8 mouse cellular contexts compared by ENCODE assay signal in the genomic region with DNA sequence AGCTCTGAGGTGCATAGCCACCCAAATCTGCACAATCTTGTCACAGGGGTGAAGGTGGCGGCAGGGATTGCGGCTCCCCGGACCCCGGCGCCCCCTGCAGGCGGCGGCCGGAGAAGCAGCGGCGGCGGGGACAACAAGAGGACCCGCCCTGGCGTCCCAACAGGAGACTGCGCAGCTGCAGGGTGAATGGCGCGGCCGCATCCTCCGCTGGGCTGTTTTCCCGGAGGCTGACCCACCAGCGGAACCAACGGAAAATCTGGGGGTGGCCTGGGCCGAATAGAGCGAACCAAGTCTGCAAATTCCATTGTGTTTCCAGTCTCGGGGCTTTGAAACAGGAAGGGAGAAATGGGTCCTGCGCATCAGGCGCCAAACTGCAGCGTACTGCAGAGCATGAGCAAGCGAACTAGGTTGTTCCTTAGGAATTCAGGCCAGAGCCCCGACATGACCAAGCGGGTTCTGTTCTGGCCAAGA. TPM values are rescaled to one million over a fixed set of nuclear protein-coding genes. Genes with fewer than 3 reads are reported as not detected.
DNase-seq lines count a peak whose midpoint lies in the region; ATAC-seq and TF ChIP-seq lines count a peak whose summit lies in the region.

No protein-coding gene starts in this region.

- peaks cover 9% of the 10 kb centered on the region for H3K4me1 ChIP-seq in embryonic facial prominence, embryonic 12.5 days
- no peaks in the 10 kb centered on the region for H3K4me1 ChIP-seq in kidney, adult 2 months (ENCODE audit: control insufficient read depth, insufficient read depth, low read length)
- H3K4me1 ChIP-seq in limb, embryonic 11.5 days (ENCODE audit: control insufficient read depth, insufficient read depth, low read length), result no peaks in the 10 kb centered on the region
- peaks cover 4% of the 10 kb centered on the region; the same call in 1 of the 2 replicates for H3K4me1 ChIP-seq in midbrain, embryonic 13.5 days (replicated peaks)
- H3K4me1 ChIP-seq in small intestine, adult 2 months (ENCODE audit: control insufficient read depth, insufficient read depth, insufficient read length, low read length), result peaks cover 3% of the 10 kb centered on the region; the same call in 1 of the 2 replicates

- H3K27ac ChIP-seq in embryonic facial prominence, embryonic 12.5 days, result peak overlapping the region; percentile 76
- H3K27ac ChIP-seq in kidney, adult 2 months (ENCODE audit: insufficient read depth, low read depth, low read length), result peak overlapping the region; percentile 40
- 0 out of 2 replicates have a peak overlapping the region, but pooled peaks have one; percentile 9 for H3K27ac ChIP-seq in limb, embryonic 11.5 days (replicated peaks; ENCODE audit: low read depth, low read length)
- H3K27ac ChIP-seq in midbrain, embryonic 13.5 days, result peak overlapping the region; percentile 94
- H3K27ac ChIP-seq in small intestine, adult 2 months (ENCODE audit: insufficient read depth, low read depth, low read length), result peak overlapping the region; percentile 33; the same call in 1 of the 2 replicates

- H3K9me3 ChIP-seq in embryonic facial prominence, embryonic 12.5 days, result no peaks in the 10 kb centered on the region
- no peaks in the 10 kb centered on the region for H3K9me3 ChIP-seq in limb, embryonic 11.5 days (ENCODE audit: control insufficient read depth, low read length)
- H3K9me3 ChIP-seq in midbrain, embryonic 13.5 days, result no peaks in the 10 kb centered on the region

- H3K4me2 ChIP-seq in embryonic facial prominence, embryonic 12.5 days (replicated peaks), result peak overlapping the region; percentile 61
- H3K4me2 ChIP-seq in limb, embryonic 11.5 days (ENCODE audit: low read depth, severe bottlenecking), result peak overlapping the region; percentile 29
- peak overlapping the region; percentile 64 for H3K4me2 ChIP-seq in midbrain, embryonic 13.5 days (replicated peaks)

- H3K27me3 ChIP-seq in embryonic facial prominence, embryonic 12.5 days, result no peaks in the 10 kb centered on the region
- H3K27me3 ChIP-seq in kidney, adult 2 months (replicated peaks; ENCODE audit: control insufficient read depth, insufficient read depth, low read length), result no peaks in the 10 kb centered on the region
- no peaks in the 10 kb centered on the region for H3K27me3 ChIP-seq in limb, embryonic 11.5 days (ENCODE audit: control insufficient read depth, insufficient read depth, low read length)
- H3K27me3 ChIP-seq in midbrain, embryonic 13.5 days, result no peaks in the 10 kb centered on the region
- H3K27me3 ChIP-seq in small intestine, adult 2 months (ENCODE audit: control insufficient read depth, insufficient read depth, low read length), result no peaks in the 10 kb centered on the region

- peak overlapping the region; percentile 45 for H3K9ac ChIP-seq in embryonic facial prominence, embryonic 12.5 days
- H3K9ac ChIP-seq in limb, embryonic 11.5 days (ENCODE audit: low read length), result peak overlapping the region; percentile 57
- peak overlapping the region; percentile 72 for H3K9ac ChIP-seq in midbrain, embryonic 13.5 days (replicated peaks)

- TF ChIP-seq CTCF in kidney, adult 2 months (conservative IDR thresholded peaks at IDR 0.05; ENCODE audit: insufficient read depth, insufficient read length, low read depth, low read length), result peak; percentile 58
- peak; percentile 82 for TF ChIP-seq CTCF in small intestine, adult 2 months (IDR thresholded peaks at IDR 0.05; ENCODE audit: extremely low read depth, insufficient read length, insufficient replicate concordance, low read depth, low read length)

- peak overlapping the region; percentile 39 for H3K4me3 ChIP-seq in embryonic facial prominence, embryonic 12.5 days
- H3K4me3 ChIP-seq in kidney, adult 2 months (ENCODE audit: insufficient read depth, low read depth, low read length), result peak overlapping the region; percentile 43
- H3K4me3 ChIP-seq in limb, embryonic 11.5 days (ENCODE audit: low read depth, low read length), result peak overlapping the region; percentile 31
- peak overlapping the region; percentile 47 for H3K4me3 ChIP-seq in midbrain, embryonic 13.5 days (replicated peaks)
- H3K4me3 ChIP-seq in small intestine, adult 2 months (ENCODE audit: low read depth, low read length), result peak overlapping the region; percentile 60

- WGBS in embryonic facial prominence, embryonic 12.5 days, result 0% methylated on average over 30 of the region's 30 CpGs
- under 1% methylated on average over 30 of the region's 30 CpGs for WGBS in kidney, adult 2 months
- WGBS in limb, embryonic 11.5 days, result under 1% methylated on average over 30 of the region's 30 CpGs
- WGBS in midbrain, embryonic 13.5 days, result under 1% methylated on average over 30 of the region's 30 CpGs
- under 1% methylated on average over 30 of the region's 30 CpGs for WGBS in small intestine, adult 2 months

- DNase-seq in 3134 (ENCODE audit: extremely low read depth, insufficient read length, low spot score), result peak; percentile 95
- peak; percentile 95 to 97 for DNase-seq in adrenal gland, postnatal 36 days
- DNase-seq in heart, adult 18-20 months, result peak; percentile 96 to 97
- DNase-seq in kidney, adult 2 months, result peak; percentile 95
- DNase-seq in limb, embryonic 11.5 days (ENCODE audit: low spot score), result peak; percentile 95

- H3K36me3 ChIP-seq in embryonic facial prominence, embryonic 12.5 days, result no peaks in the 10 kb centered on the region
- no peaks in the 10 kb centered on the region for H3K36me3 ChIP-seq in kidney, adult 2 months (ENCODE audit: control insufficient read depth, insufficient read depth, low read length)
- no peaks in the 10 kb centered on the region for H3K36me3 ChIP-seq in limb, embryonic 11.5 days (ENCODE audit: control insufficient read depth, insufficient read depth, low read length)
- H3K36me3 ChIP-seq in midbrain, embryonic 13.5 days, result no peaks in the 10 kb centered on the region
- H3K36me3 ChIP-seq in small intestine, adult 2 months (ENCODE audit: control insufficient read depth, insufficient read depth, low read length), result no peaks in the 10 kb centered on the region

- TF ChIP-seq POLR2A in kidney, adult 2 months (IDR thresholded peaks at IDR 0.05; ENCODE audit: low read depth, low read length), result no peak
- 0 out of 2 replicates have a peak, but pooled peaks have one; percentile 19 for TF ChIP-seq POLR2A in small intestine, adult 2 months (IDR thresholded peaks at IDR 0.05; ENCODE audit: low read depth, low read length)

- peak; percentile 93 for ATAC-seq in embryonic facial prominence, embryonic 12.5 days (ENCODE audit: insufficient number of reproducible peaks, insufficient read depth, low FRiP score, low TSS enrichment)
- peak; percentile 79 for ATAC-seq in limb, embryonic 11.5 days (ENCODE audit: insufficient number of reproducible peaks, low FRiP score, low TSS enrichment, low read depth)
- peak; percentile 94 for ATAC-seq in midbrain, embryonic 13.5 days

RNA-seq across cellular contexts. Expression of a gene that starts 8.1 kb away (rescaled TPM):
- 10 to 100 TPM; 14.5 to 15.7 TPM for total RNA-seq in adrenal gland, postnatal 36 days (2021)
- 8.4 and 10.0 TPM in 2 replicates for polyA plus RNA-seq in embryonic facial prominence, embryonic 12.5 days (2016; fragmentation: Nextera tagmentation; extraction: Ambion mirVana)
- 10 to 100 TPM in 1 of 2 experiments, 1 to 10 TPM in 1; 6.8 to 10.6 TPM for total RNA-seq in heart, adult 18-20 months (2021)
- 9.5 and 13.4 TPM in 2 replicates for polyA plus RNA-seq in kidney, adult 2 months (2012; rRNA removed)
- 9.7 and 11.8 TPM in 2 replicates for polyA plus RNA-seq in limb, embryonic 11.5 days (2014; fragmentation: Nextera tagmentation; extraction: Ambion mirVana)
- polyA plus RNA-seq in midbrain, embryonic 13.5 days (2015; fragmentation: Nextera tagmentation; extraction: Ambion mirVana), result 3.1 and 3.8 TPM in 2 replicates
- 9.3 and 21.1 TPM in 2 replicates for polyA plus RNA-seq in small intestine, adult 2 months (2012; rRNA removed)

RNA-seq across cellular contexts. Expression of a gene that starts 48.9 kb away (rescaled TPM):
- total RNA-seq in adrenal gland, postnatal 36 days (2021), result 10 to 100 TPM; 55.8 to 57.4 TPM
- polyA plus RNA-seq in embryonic facial prominence, embryonic 12.5 days (2016; fragmentation: Nextera tagmentation; extraction: Ambion mirVana), result 31.5 and 32.6 TPM in 2 replicates
- 10 to 100 TPM; 17.2 to 18.2 TPM for total RNA-seq in heart, adult 18-20 months (2021)
- 49.5 and 62.1 TPM in 2 replicates for polyA plus RNA-seq in kidney, adult 2 months (2012; rRNA removed)
- polyA plus RNA-seq in limb, embryonic 11.5 days (2014; fragmentation: Nextera tagmentation; extraction: Ambion mirVana), result 11.1 and 12.5 TPM in 2 replicates
- 53.9 and 61.4 TPM in 2 replicates for polyA plus RNA-seq in midbrain, embryonic 13.5 days (2015; fragmentation: Nextera tagmentation; extraction: Ambion mirVana)
- 11.1 and 19.9 TPM in 2 replicates for polyA plus RNA-seq in small intestine, adult 2 months (2012; rRNA removed)

RNA-seq across cellular contexts. Expression of a gene that starts 49.4 kb away (rescaled TPM):
- 1 to 10 TPM; 1.1 to 2.2 TPM for total RNA-seq in adrenal gland, postnatal 36 days (2021)
- 0.60 TPM in 1 of 2 replicates, not detected in the other for polyA plus RNA-seq in embryonic facial prominence, embryonic 12.5 days (2016; fragmentation: Nextera tagmentation; extraction: Ambion mirVana)
- 1 to 10 TPM in 1 of 2 experiments, not detected in 1; 1.0 TPM for total RNA-seq in heart, adult 18-20 months (2021)
- polyA plus RNA-seq in kidney, adult 2 months (2012; rRNA removed), result 0.62 TPM in 1 of 2 replicates, not detected in the other
- polyA plus RNA-seq in limb, embryonic 11.5 days (2014; fragmentation: Nextera tagmentation; extraction: Ambion mirVana), result 0.50 TPM in 1 of 2 replicates, not detected in the other
- 0.58 and 1.2 TPM in 2 replicates for polyA plus RNA-seq in midbrain, embryonic 13.5 days (2015; fragmentation: Nextera tagmentation; extraction: Ambion mirVana)
- polyA plus RNA-seq in small intestine, adult 2 months (2012; rRNA removed), result 0.23 and 0.63 TPM in 2 replicates

Comparison
In these comparisons a context has a peak if more than half of its experiments do, and no peak if none do; other contexts are left out.
1. Peak in every context shown above with its lines: DNase-seq, ATAC-seq, H3K4me3 ChIP-seq and H3K27ac ChIP-seq.
2. H3K27ac ChIP-seq: peak in every context shown above with its lines; median percentile 94 in midbrain, embryonic 13.5 days; 76 in embryonic facial prominence, embryonic 12.5 days; 40 in kidney, adult 2 months; 33 in small intestine, adult 2 months; 9 in limb, embryonic 11.5 days.